Mouse (Mus musculus): ENCODE results near the gene Txn2.

Txn2 gene

GRCm38 (mm10) chr15:77907646-77908518 lies 20.9 kb downstream of the Txn2 start:
- DNase-seq (ENCODE audit: low spot score in 2 of 2): no peak

GRCm38 (mm10) chr15:77906545-77906944 lies 22.3 kb downstream of the Txn2 start:
- DNase-seq (ENCODE audit: low spot score in 2 of 2): no peak

GRCm38 (mm10) chr15:77906081-77906480 lies 22.7 kb downstream of the Txn2 start:
- no peak for DNase-seq (ENCODE audit: low spot score in 2 of 2)

GRCm38 (mm10) chr15:77905275-77905970 lies 23.4 kb downstream of the Txn2 start:
- DNase-seq (ENCODE audit: low spot score in 2 of 2): peak in 1 of 2 experiments; percentile 30

GRCm38 (mm10) chr15:77904363-77904892 lies 24.4 kb downstream of the Txn2 start:
- DNase-seq (ENCODE audit: low spot score in 2 of 2): no peak

GRCm38 (mm10) chr15:77903176-77903575 lies 25.6 kb downstream of the Txn2 start:
- no peak for DNase-seq (ENCODE audit: low spot score in 2 of 2)

- DNase-seq (ENCODE audit: low spot score in 2 of 2): no peak
Measured at GRCm38 (mm10) chr15:77894926-77895325, 33.9 kb downstream of the Txn2 start.

GRCm38 (mm10) chr15:77893292-77893691 lies 35.5 kb downstream of the Txn2 start:
- DNase-seq (ENCODE audit: low spot score in 2 of 2): no peak

GRCm38 (mm10) chr15:77892420-77892819 lies 36.4 kb downstream of the Txn2 start:
- no peak for DNase-seq (ENCODE audit: low spot score in 2 of 2)

GRCm38 (mm10) chr15:77891766-77892165 lies 37.0 kb downstream of the Txn2 start:
- DNase-seq (ENCODE audit: low spot score in 2 of 2): no peak

GRCm38 (mm10) chr15:77889761-77890422 lies 38.9 kb downstream of the Txn2 start:
- DNase-seq (ENCODE audit: low spot score in 2 of 2): no peak

GRCm38 (mm10) chr15:77888286-77888685 lies 40.5 kb downstream of the Txn2 start:
- DNase-seq (ENCODE audit: low spot score in 2 of 2): no peak

- no peak for DNase-seq (ENCODE audit: low spot score in 2 of 2)
Measured at GRCm38 (mm10) chr15:77887093-77887488, 41.7 kb downstream of the Txn2 start.

- no peak for DNase-seq (ENCODE audit: low spot score in 2 of 2)
Measured at GRCm38 (mm10) chr15:77886369-77887092, 42.3 kb downstream of the Txn2 start.

GRCm38 (mm10) chr15:77885945-77886344 lies 42.9 kb downstream of the Txn2 start:
- DNase-seq (ENCODE audit: low spot score in 2 of 2): no peak

GRCm38 (mm10) chr15:77885159-77885558 lies 43.6 kb downstream of the Txn2 start:
- no peak for DNase-seq (ENCODE audit: low spot score in 2 of 2)

GRCm38 (mm10) chr15:77883697-77884010 lies 45.2 kb downstream of the Txn2 start:
- DNase-seq (ENCODE audit: low spot score in 2 of 2): no peak

GRCm38 (mm10) chr15:77882797-77883696 lies 45.8 kb downstream of the Txn2 start:
- DNase-seq (ENCODE audit: low spot score in 2 of 2): no peak

GRCm38 (mm10) chr15:77882297-77882696 lies 46.5 kb downstream of the Txn2 start:
- no peak for DNase-seq (ENCODE audit: low spot score in 2 of 2)

GRCm38 (mm10) chr15:77881698-77882097 lies 47.1 kb downstream of the Txn2 start:
- no peak for DNase-seq (ENCODE audit: low spot score in 2 of 2)

- no peak for DNase-seq (ENCODE audit: low spot score in 2 of 2)
Measured at GRCm38 (mm10) chr15:77880738-77881137, 48.1 kb downstream of the Txn2 start.
